20 mouse cellular contexts compared by ENCODE assay signal in the genomic region with DNA sequence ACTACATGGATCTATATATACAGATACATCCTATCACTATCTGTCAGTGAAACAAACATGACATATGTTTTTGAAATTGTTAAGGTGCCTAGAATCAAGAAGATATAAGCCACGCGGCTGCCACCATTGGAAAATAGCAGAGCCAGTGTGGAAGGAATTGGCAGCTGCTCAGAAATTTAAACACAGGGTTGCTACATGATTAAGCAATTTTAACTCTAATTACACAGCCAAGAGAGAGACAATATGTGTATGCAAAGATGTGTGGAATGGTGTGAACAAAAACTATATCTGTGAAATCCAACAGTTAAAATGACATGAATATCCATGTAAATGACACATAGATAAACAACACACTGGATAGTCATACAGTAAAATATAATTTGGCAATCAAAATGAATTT.
DNase-seq lines count a peak whose midpoint lies in the region; ATAC-seq and TF ChIP-seq lines count a peak whose summit lies in the region.
"Had no signal": no experiment of that assay in that cellular context is flagged by ENCODE, and none has a peak within 500 bp of the region (broad histone marks: within the 10 kb centered on the region; RNA-seq: fewer than 3 reads in every experiment).

No protein-coding gene starts in this region.

- peak; percentile 43; the same call in 1 of the 2 replicates for ATAC-seq in forebrain, postnatal 0 days

- no peaks in the 10 kb centered on the region for H3K9me3 ChIP-seq in forebrain, postnatal 0 days (ENCODE audit: low read length)
- H3K9me3 ChIP-seq: embryonic facial prominence, embryonic 15.5 days; heart, embryonic 12.5 days; hindbrain, embryonic 10.5 days had no signal

- no peak for TF ChIP-seq POLR2A in brain, embryonic 14.5 days (IDR thresholded peaks at IDR 0.05; ENCODE audit: borderline replicate concordance, extremely low read depth, insufficient read depth, insufficient read length, poor library complexity, severe bottlenecking)

- H3K4me3 ChIP-seq in left cerebral cortex, adult 2 months = no peak overlapping the region
- H3K4me3 ChIP-seq in forebrain, postnatal 0 days (ENCODE audit: low read depth, low read length) = no peak overlapping the region
- H3K4me3 ChIP-seq: embryonic facial prominence, embryonic 15.5 days; erythroblast, embryonic 14.5 days; gastrocnemius, adult 2 months; heart, embryonic 12.5 days; hindbrain, embryonic 10.5 days had no signal

- no peaks in the 10 kb centered on the region for H3K27me3 ChIP-seq in forebrain, postnatal 0 days (ENCODE audit: insufficient read depth, low read length)
- H3K27me3 ChIP-seq: embryonic facial prominence, embryonic 15.5 days; heart, embryonic 12.5 days had no signal

- H3K4me1 ChIP-seq in forebrain, postnatal 0 days (ENCODE audit: insufficient read depth) = no peaks in the 10 kb centered on the region
- H3K4me1 ChIP-seq: heart, embryonic 12.5 days; hindbrain, embryonic 10.5 days had no signal

- H3K36me3 ChIP-seq in forebrain, postnatal 0 days (ENCODE audit: insufficient read depth) = no peaks in the 10 kb centered on the region; the same call in none of the 2 replicates

- DNase-seq in left cerebral cortex, adult 2 months (ENCODE audit: extremely low spot score in 1 of 2, low spot score in 2 of 2) = no peak
- DNase-seq in left cerebral cortex, postnatal 14 days (ENCODE audit: low spot score in 2 of 2) = no peak
- peak; percentile 7 for DNase-seq in retina, postnatal 1 day
- no peak for DNase-seq in retina, embryonic 14.5 days (ENCODE audit: low spot score)
- DNase-seq in brain, embryonic 14.5 days (ENCODE audit: low read depth) = peak; percentile 88
- peak; percentile 54 for DNase-seq in forebrain, postnatal 0 days
- DNase-seq in adrenal gland, postnatal 10 days = no peak
- no peak for DNase-seq in left cerebral cortex, adult 9 months (ENCODE audit: low spot score in 2 of 2)
- DNase-seq: adrenal gland, postnatal 14 days; cerebellum, adult 11 months; cerebellum, adult 8-10 months; cerebellum, postnatal 14 days; embryo, embryonic 11 days; gastrocnemius, adult 2 months; gastrocnemius, postnatal 25 days had no signal

- H3K4me2 ChIP-seq in forebrain, postnatal 0 days (ENCODE audit: low read depth) = no peak overlapping the region
- H3K4me2 ChIP-seq: embryonic facial prominence, embryonic 15.5 days; heart, embryonic 12.5 days; hindbrain, embryonic 14.5 days had no signal

- H3K27ac ChIP-seq in left cerebral cortex, adult 2 months = peak overlapping the region; percentile 37; the same call in 1 of the 2 replicates
- H3K27ac ChIP-seq in forebrain, postnatal 0 days (ENCODE audit: low read depth, low read length) = no peak overlapping the region
- H3K27ac ChIP-seq: embryonic facial prominence, embryonic 15.5 days; gastrocnemius, adult 2 months; hindbrain, embryonic 10.5 days; hindbrain, embryonic 14.5 days had no signal

- intact Hi-C loops in left cerebral cortex, adult 2 months (cut with DNase I) = no loop called here
- intact Hi-C loops in left cerebral cortex, postnatal 14 days (cut with DNase I) = no loop called here

- TF ChIP-seq CTCF in left cerebral cortex, adult 2 months (IDR thresholded peaks at IDR 0.05) = no peak
- TF ChIP-seq CTCF in brain, embryonic 14.5 days (IDR thresholded peaks at IDR 0.05; ENCODE audit: borderline replicate concordance, extremely low read depth, insufficient read depth, insufficient read length) = no peak
- no peak for TF ChIP-seq CTCF in forebrain, postnatal 0 days (IDR thresholded peaks at IDR 0.05; ENCODE audit: low read depth)

- H3K9ac ChIP-seq in forebrain, postnatal 0 days = no peak overlapping the region
- H3K9ac ChIP-seq: embryonic facial prominence, embryonic 15.5 days; heart, embryonic 12.5 days; hindbrain, embryonic 14.5 days had no signal

- WGBS in forebrain, postnatal 0 days = 34% methylated on average over 2 of the region's 2 CpGs

Comparison
In these comparisons a context has a peak if more than half of its experiments do, and no peak if none do; other contexts are left out.
1. DNase-seq: peak in retina, postnatal 1 day (single experiment), brain, embryonic 14.5 days (single experiment) and forebrain, postnatal 0 days (single experiment); none in left cerebral cortex, adult 2 months (0 of 2), left cerebral cortex, postnatal 14 days (0 of 2), retina, embryonic 14.5 days (single experiment), adrenal gland, postnatal 10 days (single experiment) and left cerebral cortex, adult 9 months (0 of 2).